Mouse (Mus musculus) mouse embryonic stem cell (cell line): ENCODE measurements around the gene Tinag.
"Not testable (repeated sequence)": the region's sequence is repeated elsewhere in the genome, so short reads cannot be mapped to it uniquely, and the experiment has no call there.

Experiments
- in situ Hi-C, 2 experiments: fragments of 300-500 bp; cut with MboI; formaldehyde crosslinking; loops; 1 replicate in 1 of 2; 3 replicates in 1 of 2; pipeline ENCODE4 v1.14.3; 2019 to 2020; ENCODE audit warnings: low sequenced_read_pairs in 2 of 2, low pct_unique_long_range_greater_than_20kb in 1 of 2, mixed read lengths in 1 of 2; ENCODE audit not compliant: unreplicated experiment in 1 of 2

Tinag gene

GRCm38 (mm10) chr9:77045585-77045984, at the start of gene Tinag:
Gene Tinag, minus strand, starts transcription at chr9:77045794.
- in situ Hi-C loops: no loop called here

GRCm38 (mm10) chr9:77083221-77083620, 37.6 kb upstream of the Tinag start:
- in situ Hi-C loops: not testable (repeated sequence)

- in situ Hi-C loops: no loop called here
Observed at GRCm38 (mm10) chr9:77071676-77072075, 26.1 kb upstream of the Tinag start.

GRCm38 (mm10) chr9:77056611-77057010, 11.0 kb upstream of the Tinag start:
- in situ Hi-C loops: no loop called here

- in situ Hi-C loops: no loop called here
Observed at GRCm38 (mm10) chr9:77054426-77055193, 9.0 kb upstream of the Tinag start.

- in situ Hi-C loops: no loop called here
Observed at GRCm38 (mm10) chr9:77051406-77051805, 5.8 kb upstream of the Tinag start.

- in situ Hi-C loops: no loop called here
Observed at GRCm38 (mm10) chr9:77049669-77050068, 4.1 kb upstream of the Tinag start.

- in situ Hi-C loops: no loop called here
Observed at GRCm38 (mm10) chr9:77046067-77046715, 597 bp upstream of the Tinag start.

GRCm38 (mm10) chr9:77035361-77035760, 10.2 kb downstream of the Tinag start:
- in situ Hi-C loops: no loop called here

- in situ Hi-C loops: no loop called here
Observed at GRCm38 (mm10) chr9:77032430-77033154, 13.0 kb downstream of the Tinag start.

- in situ Hi-C loops: no loop called here
Observed at GRCm38 (mm10) chr9:77025271-77025670, 20.3 kb downstream of the Tinag start.

GRCm38 (mm10) chr9:77018935-77019334, 26.7 kb downstream of the Tinag start:
- in situ Hi-C loops: no loop called here

- in situ Hi-C loops: no loop called here
Observed at GRCm38 (mm10) chr9:76996021-76996420, 49.6 kb downstream of the Tinag start.

GRCm38 (mm10) chr9:76989946-76990345, 55.6 kb downstream of the Tinag start:
- in situ Hi-C loops: no loop called here

GRCm38 (mm10) chr9:76934813-76935212, 110.8 kb downstream of the Tinag start:
- in situ Hi-C loops: no loop called here

- in situ Hi-C loops: no loop called here
Observed at GRCm38 (mm10) chr9:76915093-76915661, 130.4 kb downstream of the Tinag start.
